Mouse (Mus musculus) midbrain, embryonic 11.5 days (tissue): ENCODE results near the gene Tspoap1. TPM values are rescaled to one million over a fixed set of nuclear protein-coding genes. Genes with fewer than 3 reads are reported as not detected.

Experiments used
- ATAC-seq: fragments of 200-750 bp; cut with Nextera tagmentation; 2 replicates; pipeline ENCODE4 v1.8.0; 2017; ENCODE audit warnings: moderate TSS enrichment, moderate library complexity; ENCODE audit not compliant: low FRiP score
- DNase-seq: peaks from one replicate; pipeline ENCODE4 v3.0.0; 2015; ENCODE audit warnings: low spot score; ENCODE audit errors: missing footprints
- H3K27ac ChIP-seq: fragments of 300-500 bp; sonication (generic); 2 replicates; pipeline ENCODE4 v1.5.1; 2014; ENCODE audit warnings: low read depth, low read length
- H3K27me3 ChIP-seq: fragments of 300-500 bp; sonication (generic); 2 replicates; pipeline ENCODE4 v1.6.1; 2014; ENCODE audit warnings: mild to moderate bottlenecking, low read length, moderate library complexity, mixed read lengths; ENCODE audit not compliant: control insufficient read depth, insufficient read depth
- H3K36me3 ChIP-seq: fragments of 300-500 bp; sonication (generic); 2 replicates; pipeline ENCODE4 v1.6.1; 2014; ENCODE audit warnings: mild to moderate bottlenecking, low read length, moderate library complexity, mixed read lengths; ENCODE audit not compliant: control insufficient read depth, insufficient read depth
- H3K4me1 ChIP-seq: fragments of 300-500 bp; sonication (generic); 2 replicates; pipeline ENCODE4 v1.6.1; 2014; ENCODE audit warnings: low read length; ENCODE audit not compliant: control insufficient read depth, insufficient read depth
- H3K4me2 ChIP-seq: fragments of 300-500 bp; sonication (generic); 2 replicates; pipeline ENCODE4 v1.6.1; 2014; ENCODE audit warnings: mild to moderate bottlenecking, moderate library complexity
- H3K4me3 ChIP-seq: fragments of 300-500 bp; sonication (generic); 2 replicates; pipeline ENCODE4 v1.5.1; 2014; ENCODE audit warnings: low read depth, low read length
- H3K9ac ChIP-seq: fragments of 300-500 bp; sonication (generic); 2 replicates; pipeline ENCODE4 v1.6.1; 2014; ENCODE audit warnings: low read length
- H3K9me3 ChIP-seq: fragments of 300-500 bp; sonication (generic); 2 replicates; pipeline ENCODE4 v1.6.1; 2016; ENCODE audit warnings: low read length; ENCODE audit not compliant: control insufficient read depth
- WGBS: fragments of 180-500 bp; shearing (Covaris S2); extraction: QIAGEN DNeasy Blood & Tissue Kit; methylation state at CpG from one replicate; pipeline ENCODE4 v1.1.7; 2014; 5-methylcytosine and 5-hydroxymethylcytosine counted together
- polyA plus RNA-seq: library from polyadenylated mRNA; unstranded; fragments of >200 nt; fragmentation: Nextera tagmentation; extraction: Ambion mirVana; gene quantifications from 2 replicates; pipeline ENCODE4 v1.2.1, GENCODE M21; 2014

Tspoap1 gene
- polyA plus RNA-seq, 1 experiment from 2014 or later, result 7.0 TPM

DNA sequence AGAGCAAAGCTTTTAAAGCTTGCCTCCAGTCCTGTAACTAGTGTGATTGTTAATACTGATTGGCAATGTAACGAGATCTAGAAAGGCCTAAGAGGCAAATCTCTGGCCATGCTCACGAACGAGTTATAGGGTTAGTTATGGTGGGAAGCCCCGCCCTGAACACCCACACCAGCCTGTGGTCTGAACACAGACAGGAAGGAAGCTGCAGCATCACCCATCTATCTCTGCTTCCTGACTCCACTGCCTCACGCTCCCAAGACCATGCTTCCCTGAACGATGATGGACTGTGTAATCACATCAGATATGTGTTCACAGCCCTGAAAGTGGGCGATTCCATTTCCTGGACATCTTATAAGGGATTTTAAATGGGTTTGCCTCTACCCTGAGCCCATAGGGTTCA is 47.9 kb downstream of the Tspoap1 start:
- Histone ChIP-seq H3K4me2 (no peak overlapping the region), H3K27me3 (no peaks in the 10 kb centered on the region), H3K36me3 (no peaks in the 10 kb centered on the region), H3K4me1 (no peaks in the 10 kb centered on the region), H3K27ac (no peak overlapping the region), H3K4me3 (no peak overlapping the region), H3K9me3 (no peaks in the 10 kb centered on the region), H3K9ac (no peak overlapping the region)
- 88% methylated on average over 7 of the region's 7 CpGs for WGBS
- ATAC-seq (no peak), DNase-seq (peak; percentile 12)

DNA sequence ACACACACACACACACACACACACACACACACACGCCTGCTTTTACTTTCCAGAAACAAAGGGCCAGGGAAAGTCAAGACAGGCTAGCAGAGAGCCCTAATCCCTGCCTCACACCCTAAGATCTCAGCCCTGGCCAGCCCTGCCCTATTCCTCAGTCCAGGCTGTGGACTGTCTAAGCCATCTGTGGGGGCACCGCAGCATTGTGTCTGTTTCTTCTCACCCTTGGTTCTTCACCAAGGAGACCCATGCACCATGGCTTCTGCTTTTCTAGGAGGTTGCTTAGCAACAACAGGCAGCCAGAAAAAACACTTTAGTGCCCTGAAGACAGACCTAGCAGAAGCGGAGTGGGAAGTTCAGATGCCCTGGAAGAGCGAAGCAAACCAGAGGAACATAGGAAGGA is 51.1 kb downstream of the Tspoap1 start:
- 52% methylated on average over 4 of the region's 4 CpGs for WGBS
- peak; percentile 72 for DNase-seq
- Histone ChIP-seq H3K9me3 (no peaks in the 10 kb centered on the region), H3K4me2 (no peak overlapping the region), H3K4me1 (no peaks in the 10 kb centered on the region), H3K9ac (no peak overlapping the region), H3K27me3 (no peaks in the 10 kb centered on the region), H3K36me3 (no peaks in the 10 kb centered on the region), H3K27ac (no peak overlapping the region), H3K4me3 (no peak overlapping the region)
- no peak for ATAC-seq

DNA sequence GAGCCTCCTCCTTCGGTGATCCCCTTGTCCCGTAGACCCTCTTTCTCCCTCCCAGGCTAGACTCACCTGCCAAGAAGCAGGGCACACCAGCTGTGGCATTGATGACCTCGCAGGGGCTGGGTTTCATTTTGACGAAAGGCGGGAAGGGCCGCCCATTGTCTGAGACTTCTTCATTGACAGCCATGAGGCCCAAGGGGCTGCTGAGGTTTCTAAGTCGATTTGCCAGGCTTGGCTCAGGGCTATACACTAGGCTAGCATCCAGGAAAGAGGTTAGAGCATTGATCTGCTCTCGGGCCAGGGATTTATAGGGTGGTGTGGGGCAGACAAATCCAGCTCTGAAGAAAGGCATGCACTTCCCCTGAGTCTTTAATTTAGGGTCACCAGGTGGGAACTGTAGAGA is 54.5 kb downstream of the Tspoap1 start:
- H3K27me3 ChIP-seq, result no peaks in the 10 kb centered on the region; the same call in 1 of the 2 replicates
- WGBS, result 69% methylated on average over 8 of the region's 8 CpGs
- H3K9me3 ChIP-seq, result no peaks in the 10 kb centered on the region
- peaks cover 3% of the 10 kb centered on the region; the same call in 1 of the 2 replicates for H3K4me1 ChIP-seq
- DNase-seq (no peak), ATAC-seq (no peak)
- H3K36me3 ChIP-seq, result no peaks in the 10 kb centered on the region
- H3K9ac ChIP-seq, result no peak overlapping the region
- no peak overlapping the region for H3K27ac ChIP-seq
- H3K4me3 ChIP-seq, result no peak overlapping the region
- no peak overlapping the region for H3K4me2 ChIP-seq

DNA sequence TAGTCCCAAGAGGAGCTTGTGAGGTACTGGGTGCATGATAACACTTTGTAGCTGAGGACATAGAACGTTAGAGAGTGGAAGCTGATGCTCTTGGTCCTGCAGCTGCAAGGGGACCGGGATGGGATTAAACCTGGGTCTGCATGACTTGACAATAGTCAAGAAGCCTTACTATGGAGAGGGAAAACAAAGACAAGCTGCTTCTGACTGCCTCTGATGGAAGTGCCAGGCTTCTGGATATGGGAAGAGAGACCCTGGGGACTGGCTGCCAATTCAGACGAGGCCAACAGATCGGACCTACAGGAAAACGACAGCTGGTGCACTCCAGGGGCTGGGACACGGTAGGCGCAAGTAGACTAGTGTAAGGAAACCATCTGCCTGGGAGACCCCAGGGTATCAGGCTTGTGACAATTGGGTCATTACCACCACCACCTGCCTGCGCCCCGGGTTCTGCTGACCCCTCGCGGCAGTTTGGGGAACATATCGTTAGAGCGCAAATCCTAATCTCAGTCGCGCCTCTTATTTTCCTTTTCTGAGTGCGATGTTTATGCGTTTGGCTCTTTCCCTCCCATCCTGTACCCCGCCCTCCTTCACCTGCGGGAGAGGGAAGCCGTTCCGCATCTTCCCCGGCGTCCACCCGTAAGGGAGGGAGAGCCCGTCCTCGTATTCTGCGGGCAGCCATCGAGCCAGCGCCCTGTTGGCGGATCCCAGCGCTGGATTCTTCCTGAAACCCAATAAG is 56.5 kb downstream of the Tspoap1 start:
- H3K9ac ChIP-seq, result peak overlapping the region; percentile 59
- no peaks in the 10 kb centered on the region for H3K9me3 ChIP-seq
- peak overlapping the region; percentile 64 for H3K4me2 ChIP-seq
- H3K27ac ChIP-seq, result no peak overlapping the region
- no peaks in the 10 kb centered on the region; the same call in 1 of the 2 replicates for H3K27me3 ChIP-seq
- H3K4me3 ChIP-seq, result peak overlapping the region; percentile 33
- 5% methylated on average over 28 of the region's 31 CpGs for WGBS
- peaks cover 3% of the 10 kb centered on the region; the same call in 1 of the 2 replicates for H3K4me1 ChIP-seq
- ATAC-seq (peak; percentile 82), DNase-seq (peak; percentile 96)
- no peaks in the 10 kb centered on the region for H3K36me3 ChIP-seq

DNA sequence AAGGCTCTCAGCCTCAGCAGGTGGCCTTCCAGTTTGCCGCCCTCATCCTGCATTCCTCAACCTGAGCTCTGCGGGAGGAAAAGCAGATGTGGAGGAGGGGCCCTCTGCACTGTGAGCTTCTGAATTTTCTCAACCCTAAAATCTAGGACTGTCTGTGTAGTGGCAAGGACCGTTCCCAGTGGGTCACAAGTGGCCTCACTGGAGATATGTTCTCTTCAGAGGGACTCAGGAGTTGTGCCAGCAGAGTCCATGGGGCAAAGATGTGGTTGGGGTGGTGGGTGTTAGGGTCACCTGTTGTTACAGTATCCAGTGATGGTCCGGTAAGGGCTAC is 57.1 kb downstream of the Tspoap1 start:
- peaks cover 3% of the 10 kb centered on the region; the same call in 1 of the 2 replicates for H3K4me1 ChIP-seq
- no peaks in the 10 kb centered on the region; the same call in 1 of the 2 replicates for H3K27me3 ChIP-seq
- no peaks in the 10 kb centered on the region for H3K36me3 ChIP-seq
- ATAC-seq (no peak; the same call in 1 of the 2 replicates), DNase-seq (no peak)
- peak overlapping the region; percentile 33 for H3K4me3 ChIP-seq
- no peaks in the 10 kb centered on the region for H3K9me3 ChIP-seq
- WGBS, result 27% methylated on average over 4 of the region's 4 CpGs
- H3K27ac ChIP-seq, result no peak overlapping the region
- H3K4me2 ChIP-seq, result peak overlapping the region; percentile 64
- H3K9ac ChIP-seq, result peak overlapping the region; percentile 59

DNA sequence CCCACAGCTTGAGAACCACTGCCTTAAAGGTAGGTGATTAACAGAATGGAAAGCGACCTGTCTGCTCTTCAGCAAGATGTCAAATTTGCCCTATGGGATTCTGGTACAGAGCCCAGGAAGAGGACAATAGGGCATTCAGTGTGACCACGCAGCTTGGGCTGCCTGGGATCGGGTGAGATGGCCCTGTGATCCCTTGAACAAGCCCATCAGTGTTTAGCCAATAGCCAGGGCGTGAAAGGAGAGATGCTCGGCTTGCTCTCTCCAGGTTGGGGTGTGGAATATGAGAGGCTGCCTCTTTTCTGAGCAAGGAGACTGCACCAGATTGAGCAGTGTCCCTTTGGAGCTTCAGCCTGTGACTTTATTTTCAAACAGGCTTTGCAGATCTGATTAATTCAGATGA is 61.2 kb downstream of the Tspoap1 start:
- peaks cover 3% of the 10 kb centered on the region; the same call in 1 of the 2 replicates for H3K4me1 ChIP-seq
- H3K27ac ChIP-seq, result no peak overlapping the region
- no peaks in the 10 kb centered on the region; the same call in 1 of the 2 replicates for H3K27me3 ChIP-seq
- H3K4me3 ChIP-seq, result no peak overlapping the region
- H3K4me2 ChIP-seq, result no peak overlapping the region
- no peaks in the 10 kb centered on the region for H3K36me3 ChIP-seq
- no peak overlapping the region for H3K9ac ChIP-seq
- WGBS, result 41% methylated on average over 5 of the region's 5 CpGs
- no peaks in the 10 kb centered on the region for H3K9me3 ChIP-seq
- ATAC-seq (no peak), DNase-seq (no peak)

DNA sequence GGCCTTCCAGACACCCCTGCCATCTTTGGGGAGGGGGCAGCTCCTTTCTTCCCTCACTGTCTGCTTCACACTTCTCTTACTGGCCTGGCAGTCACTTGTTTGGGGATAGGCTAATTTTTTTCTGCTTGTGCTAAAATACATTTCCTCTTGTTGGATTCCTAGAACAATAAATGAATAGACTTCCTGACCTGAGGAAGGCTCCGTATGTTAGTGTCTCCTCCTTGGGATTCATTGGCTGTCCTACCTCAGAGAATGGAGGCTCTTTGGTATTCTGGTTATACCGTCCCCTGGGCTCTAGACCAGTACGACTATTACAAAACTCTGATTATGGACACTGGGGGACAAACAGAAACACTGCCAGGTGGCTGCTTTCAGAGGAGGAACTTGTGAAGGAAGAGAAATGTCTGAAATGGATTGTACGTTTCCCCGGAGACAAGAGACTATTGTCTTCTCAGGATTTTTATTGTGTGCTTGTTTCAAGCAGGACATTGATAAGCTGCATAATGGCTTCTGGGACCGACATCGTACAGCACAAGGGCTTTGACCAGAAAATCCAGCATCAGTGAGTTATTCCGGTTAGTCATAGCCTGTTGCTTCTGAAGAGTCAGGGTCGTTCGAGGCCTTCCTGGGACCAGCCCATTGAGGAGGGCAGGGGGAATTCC is 68.0 kb downstream of the Tspoap1 start, which contains the start of gene Lpo:
Lpo (minus strand) TSS at position 51 of the 662 bp plus-strand sequence.
- H3K27me3 ChIP-seq, result no peaks in the 10 kb centered on the region
- no peak within 1 kb of the TSS for H3K27ac ChIP-seq
- H3K4me1 ChIP-seq, result peaks cover 11% of the 10 kb centered on the region; the same call in 1 of the 2 replicates
- H3K36me3 ChIP-seq, result no peaks in the 10 kb centered on the region
- no peak within 1 kb of the TSS for H3K4me2 ChIP-seq
- ATAC-seq, result peak; percentile 42; the same call in 1 of the 2 replicates
- DNase-seq, result peak; percentile 87
- 38% methylated on average over 10 of the region's 10 CpGs for WGBS
- H3K9ac ChIP-seq, result no peak within 1 kb of the TSS
- H3K4me3 ChIP-seq, result no peak within 1 kb of the TSS
- H3K9me3 ChIP-seq, result no peaks in the 10 kb centered on the region
